Mouse (Mus musculus): ENCODE results near the gene Efs. TPM values are rescaled to one million over a fixed set of nuclear protein-coding genes. Genes with fewer than 3 reads are reported as not detected.

The Efs gene
- polyA plus RNA-seq, 1 experiment from 2014 or later: 36.0 TPM

- H3K4me1 ChIP-seq: peaks cover 23% of the 10 kb centered on the region
- H3K4me2 ChIP-seq (replicated peaks): no peak within 1 kb of the TSS
- peaks cover 11% of the 10 kb centered on the region; the same call in 1 of the 2 replicates for H3K27me3 ChIP-seq
- H3K27ac ChIP-seq (replicated peaks): no peak within 1 kb of the TSS
- no peak within 1 kb of the TSS for H3K4me3 ChIP-seq
- ATAC-seq (ENCODE audit: low FRiP score, low read depth): no peak
- H3K36me3 ChIP-seq: no peaks in the 10 kb centered on the region
- 38% methylated on average over 6 of the region's 6 CpGs for WGBS
- no peaks in the 10 kb centered on the region for H3K9me3 ChIP-seq
- H3K9ac ChIP-seq (replicated peaks): no peak within 1 kb of the TSS
Observed at GRCm38 (mm10) chr14:54932645-54933150, 6.8 kb upstream of the Efs start, which contains the start of gene Il25. Gene Il25, plus strand, starts transcription at chr14:54932695.

DNA sequence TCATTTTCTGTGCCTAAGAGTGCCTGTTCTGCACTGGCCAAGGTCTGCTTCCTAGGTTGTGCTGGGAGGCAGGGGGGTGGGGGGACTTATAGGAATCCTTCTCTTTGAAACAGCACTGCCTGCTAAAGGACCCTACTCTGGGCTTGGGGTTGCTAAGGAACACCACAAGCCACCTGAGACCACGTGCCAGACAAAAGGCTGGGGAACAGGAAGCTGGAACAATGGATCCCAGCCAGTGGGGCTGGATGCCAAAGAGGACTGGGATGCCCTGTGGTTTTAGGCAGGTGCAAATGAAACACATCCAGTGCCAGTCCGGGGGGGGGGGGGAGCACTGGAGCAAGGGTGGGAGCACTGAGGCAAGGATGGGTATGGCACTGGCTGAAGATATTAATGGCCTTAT, 4.5 kb upstream of the Efs start:
- WGBS: 31% methylated on average over 2 of the region's 2 CpGs
- peaks cover 33% of the 10 kb centered on the region for H3K4me1 ChIP-seq
- H3K27ac ChIP-seq (replicated peaks): no peak overlapping the region
- H3K36me3 ChIP-seq: no peaks in the 10 kb centered on the region
- H3K4me3 ChIP-seq: no peak overlapping the region
- no peak overlapping the region for H3K9ac ChIP-seq (replicated peaks)
- H3K27me3 ChIP-seq: peaks cover 11% of the 10 kb centered on the region; the same call in 1 of the 2 replicates
- no peaks in the 10 kb centered on the region for H3K9me3 ChIP-seq
- no peak for ATAC-seq (ENCODE audit: low FRiP score, low read depth)
- H3K4me2 ChIP-seq (replicated peaks): no peak overlapping the region

DNA sequence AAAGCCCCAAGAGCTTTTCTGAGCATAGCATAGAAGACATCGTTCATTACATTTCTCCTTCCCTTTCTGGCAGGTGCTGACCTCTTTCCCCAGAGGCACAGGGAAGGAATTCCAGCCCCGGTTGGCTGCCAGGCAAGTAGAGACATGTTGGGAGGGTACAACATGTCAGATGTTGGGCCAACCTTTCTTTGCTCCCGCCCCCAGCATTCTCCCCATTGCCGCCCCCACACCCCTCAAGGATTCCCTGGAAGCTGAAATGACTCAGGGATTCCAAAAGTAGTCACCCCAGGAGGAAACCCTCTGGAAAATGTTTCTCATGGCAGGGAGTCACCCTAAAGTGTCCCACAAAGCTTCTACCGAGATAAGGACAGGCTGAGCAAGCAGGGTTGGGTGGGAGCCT, 3.9 kb upstream of the Efs start:
- H3K9ac ChIP-seq (replicated peaks): no peak overlapping the region
- no peak for ATAC-seq (ENCODE audit: low FRiP score, low read depth)
- no peak overlapping the region for H3K4me3 ChIP-seq
- no peaks in the 10 kb centered on the region for H3K36me3 ChIP-seq
- no peak overlapping the region for H3K4me2 ChIP-seq (replicated peaks)
- no peaks in the 10 kb centered on the region for H3K9me3 ChIP-seq
- H3K27me3 ChIP-seq: peaks cover 11% of the 10 kb centered on the region; the same call in 1 of the 2 replicates
- no peak overlapping the region for H3K27ac ChIP-seq (replicated peaks)
- 79% methylated on average over 5 of the region's 5 CpGs for WGBS
- peaks cover 39% of the 10 kb centered on the region for H3K4me1 ChIP-seq

- peak overlapping the region; percentile 53 for H3K4me3 ChIP-seq
- peak overlapping the region; percentile 89 for H3K4me2 ChIP-seq (replicated peaks)
- no peak for ATAC-seq (ENCODE audit: low FRiP score, low read depth)
- peak overlapping the region; percentile 78 for H3K9ac ChIP-seq (replicated peaks)
- peak overlapping the region; percentile 98 for H3K27ac ChIP-seq (replicated peaks)
- 11% methylated on average over 7 of the region's 7 CpGs for WGBS
- H3K9me3 ChIP-seq: peaks cover 2% of the 10 kb centered on the region; the same call in 1 of the 2 replicates
- peaks cover 11% of the 10 kb centered on the region; the same call in 1 of the 2 replicates for H3K27me3 ChIP-seq
- H3K36me3 ChIP-seq: peaks cover 1% of the 10 kb centered on the region; the same call in 1 of the 2 replicates
- H3K4me1 ChIP-seq: peaks cover 46% of the 10 kb centered on the region
Observed at GRCm38 (mm10) chr14:54927296-54927695, 1.4 kb upstream of the Efs start.

DNA sequence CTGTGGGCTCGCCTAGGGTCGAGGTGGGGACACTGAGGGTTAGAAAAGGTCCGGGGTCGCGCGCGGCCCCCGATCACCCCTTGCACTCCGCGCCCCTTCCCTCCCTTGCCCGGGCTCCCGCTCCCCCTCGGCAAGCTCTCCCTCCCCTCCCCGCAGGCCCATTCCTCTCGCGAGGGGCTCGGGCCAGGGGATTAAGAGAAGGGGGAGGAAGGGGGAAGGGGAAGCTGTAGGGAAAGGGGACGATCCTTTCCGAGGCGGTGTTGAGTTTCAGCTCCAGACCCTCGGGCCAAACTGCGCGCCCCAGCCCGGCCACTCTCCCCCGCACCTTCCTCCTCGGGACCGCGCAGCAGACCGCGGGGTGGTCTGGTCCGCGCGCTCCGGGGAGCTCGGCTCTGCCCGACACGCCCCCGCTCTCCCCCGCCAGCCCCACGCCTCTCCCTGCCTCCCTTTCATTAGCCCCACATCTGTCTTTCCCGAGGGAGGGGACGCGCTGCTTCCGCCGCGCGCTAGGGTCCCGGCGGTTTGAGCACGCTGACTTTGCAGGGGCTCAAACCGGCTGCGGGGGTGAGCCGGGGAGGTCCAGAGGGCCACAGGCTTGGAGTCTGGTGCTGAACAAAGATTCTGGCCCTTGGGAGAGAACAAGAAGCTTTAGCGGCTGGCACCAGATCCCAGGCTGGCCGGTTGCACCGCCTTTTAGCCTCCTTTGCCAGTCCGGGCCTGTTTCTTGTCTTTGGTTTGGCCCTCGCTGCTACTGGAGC, 654 bp upstream of the Efs start:
- Histone ChIP-seq H3K4me2 (replicated peaks) (peak overlapping the region; percentile 89), H3K9ac (replicated peaks) (peak overlapping the region; percentile 78), H3K27me3 (peaks cover 11% of the 10 kb centered on the region; the same call in 1 of the 2 replicates), H3K9me3 (peaks cover 9% of the 10 kb centered on the region; the same call in 1 of the 2 replicates), H3K27ac (replicated peaks) (peak overlapping the region; percentile 98), H3K36me3 (peaks cover 8% of the 10 kb centered on the region), H3K4me1 (peaks cover 44% of the 10 kb centered on the region), H3K4me3 (peak overlapping the region; percentile 53)
- peak; percentile 78 for ATAC-seq (ENCODE audit: low FRiP score, low read depth)
- WGBS: under 1% methylated on average over 36 of the region's 58 CpGs

DNA sequence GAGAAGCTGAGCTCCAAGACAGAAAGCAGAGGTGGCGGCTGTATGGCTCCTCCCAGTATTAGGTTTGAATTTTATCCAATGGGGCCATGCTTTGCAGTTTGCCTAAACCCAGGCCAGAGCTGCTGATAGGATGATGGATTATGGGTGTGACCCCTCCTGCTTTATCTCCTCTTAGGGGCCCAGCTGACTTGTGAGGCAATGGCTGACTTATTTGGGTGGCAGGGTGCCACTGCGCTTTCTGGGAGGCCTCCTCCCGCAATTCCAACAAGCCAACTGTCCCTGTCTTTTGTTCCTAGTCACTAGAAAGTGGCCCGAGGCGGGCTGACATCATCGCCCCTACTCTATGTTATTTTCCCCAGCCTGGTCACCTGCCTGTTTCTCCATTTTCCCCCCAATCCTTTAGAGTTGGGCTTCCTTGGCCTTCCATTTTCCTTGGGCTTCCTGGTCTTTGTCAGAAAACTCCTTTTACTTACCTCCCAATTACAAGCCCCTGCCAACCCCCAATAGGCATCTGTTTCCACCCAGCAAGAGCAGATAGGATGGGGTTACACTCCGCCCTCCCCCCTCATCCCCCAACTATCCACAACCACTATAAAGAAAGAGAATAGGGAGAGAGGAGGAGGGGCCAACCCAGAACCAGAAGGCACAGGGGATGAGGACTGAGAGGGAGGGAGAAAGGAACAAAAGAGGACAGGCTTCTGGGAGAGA, 1.1 kb downstream of the Efs start:
- peak overlapping the region; percentile 78 for H3K9ac ChIP-seq (replicated peaks)
- H3K36me3 ChIP-seq: peaks cover 26% of the 10 kb centered on the region
- H3K27me3 ChIP-seq: peaks cover 4% of the 10 kb centered on the region; the same call in 1 of the 2 replicates
- peak; percentile 63 for ATAC-seq (ENCODE audit: low FRiP score, low read depth)
- H3K4me3 ChIP-seq: peak overlapping the region; percentile 53
- peaks cover 38% of the 10 kb centered on the region for H3K4me1 ChIP-seq
- H3K4me2 ChIP-seq (replicated peaks): peak overlapping the region; percentile 89
- H3K27ac ChIP-seq (replicated peaks): peak overlapping the region; percentile 98
- WGBS: 6% methylated on average over 7 of the region's 7 CpGs
- H3K9me3 ChIP-seq: peaks cover 19% of the 10 kb centered on the region

GRCm38 (mm10) chr14:54920076-54920685, 5.7 kb downstream of the Efs start:
- H3K9me3 ChIP-seq: peaks cover 19% of the 10 kb centered on the region

GRCm38 (mm10) chr14:54913343-54913742, 12.6 kb downstream of the Efs start:
- H3K4me3 ChIP-seq: peak overlapping the region; percentile 97
- H3K4me1 ChIP-seq: peaks cover 20% of the 10 kb centered on the region
- peak overlapping the region; percentile 99 for H3K4me2 ChIP-seq (replicated peaks)
- H3K27me3 ChIP-seq: no peaks in the 10 kb centered on the region
- peaks cover 47% of the 10 kb centered on the region for H3K36me3 ChIP-seq
- peak; percentile 16; the same call in 1 of the 2 replicates for ATAC-seq (ENCODE audit: low FRiP score, low read depth)
- 22% methylated on average over 10 of the region's 10 CpGs for WGBS
- no peaks in the 10 kb centered on the region for H3K9me3 ChIP-seq
- peak overlapping the region; percentile 98; the same call in 1 of the 2 replicates for H3K9ac ChIP-seq (replicated peaks)
- H3K27ac ChIP-seq (replicated peaks): peak overlapping the region; percentile 86

More at GRCm38 (mm10) chr14:54920076-54920685, 5.7 kb downstream of the Efs start:
- H3K27me3 ChIP-seq: no peaks in the 10 kb centered on the region
- peaks cover 16% of the 10 kb centered on the region for H3K4me1 ChIP-seq
- no peak for ATAC-seq (ENCODE audit: low FRiP score, low read depth)
- 95% methylated on average over 16 of the region's 16 CpGs for WGBS
- H3K36me3 ChIP-seq: peaks cover 62% of the 10 kb centered on the region
- no peak overlapping the region for H3K4me2 ChIP-seq (replicated peaks)
- H3K9ac ChIP-seq (replicated peaks): no peak overlapping the region
- no peak overlapping the region for H3K4me3 ChIP-seq
- H3K27ac ChIP-seq (replicated peaks): no peak overlapping the region

- H3K36me3 ChIP-seq: peaks cover 49% of the 10 kb centered on the region
- ATAC-seq (ENCODE audit: low FRiP score, low read depth): peak; percentile 96
- peak within 1 kb of the TSS; percentile 98 for H3K9ac ChIP-seq (replicated peaks)
- peaks cover 20% of the 10 kb centered on the region for H3K4me1 ChIP-seq
- no peaks in the 10 kb centered on the region for H3K27me3 ChIP-seq
- peak within 1 kb of the TSS; percentile 97 for H3K4me3 ChIP-seq
- peak within 1 kb of the TSS; percentile 99 for H3K4me2 ChIP-seq (replicated peaks)
- H3K27ac ChIP-seq (replicated peaks): peak within 1 kb of the TSS; percentile 86
- H3K9me3 ChIP-seq: no peaks in the 10 kb centered on the region
- WGBS: 0% methylated on average over 28 of the region's 28 CpGs
Observed at GRCm38 (mm10) chr14:54912886-54913285, 13.0 kb downstream of the Efs start, which contains the start of gene Slc22a17. Gene Slc22a17, minus strand, starts transcription at chr14:54913132.

GRCm38 (mm10) chr14:54912109-54912850, 13.6 kb downstream of the Efs start:
- Histone ChIP-seq H3K4me2 (replicated peaks) (peak overlapping the region; percentile 99), H3K4me1 (peaks cover 20% of the 10 kb centered on the region), H3K27ac (replicated peaks) (peak overlapping the region; percentile 86), H3K27me3 (no peaks in the 10 kb centered on the region), H3K36me3 (peaks cover 51% of the 10 kb centered on the region), H3K9ac (replicated peaks) (peak overlapping the region; percentile 98), H3K4me3 (peak overlapping the region; percentile 97), H3K9me3 (no peaks in the 10 kb centered on the region)
- ATAC-seq (ENCODE audit: low FRiP score, low read depth): peak; percentile 75
- 2% methylated on average over 62 of the region's 69 CpGs for WGBS

GRCm38 (mm10) chr14:54908682-54909081, 17.2 kb downstream of the Efs start:
- H3K4me3 ChIP-seq: no peak overlapping the region
- no peaks in the 10 kb centered on the region for H3K9me3 ChIP-seq
- no peaks in the 10 kb centered on the region for H3K27me3 ChIP-seq
- no peak for ATAC-seq (ENCODE audit: low FRiP score, low read depth)
- peaks cover 20% of the 10 kb centered on the region for H3K4me1 ChIP-seq
- peaks cover 55% of the 10 kb centered on the region for H3K36me3 ChIP-seq
- H3K4me2 ChIP-seq (replicated peaks): no peak overlapping the region
- H3K9ac ChIP-seq (replicated peaks): no peak overlapping the region
- WGBS: 94% methylated on average over 7 of the region's 7 CpGs
- no peak overlapping the region for H3K27ac ChIP-seq (replicated peaks)
